Mouse (Mus musculus) myocyte (in vitro differentiated cells): Measurements from ENCODE around the gene Wdr64.

ENCODE experiments used
- CEBPB ChIP-seq: IDR thresholded peaks from 2 replicates; pipeline ENCODE4 v1.6.1; 2011; ENCODE audit warnings: mild to moderate bottlenecking, moderate library complexity; ENCODE audit not compliant: poor library complexity, insufficient read depth, severe bottlenecking
- E2F4 ChIP-seq: IDR thresholded peaks from one replicate; pipeline ENCODE4 v1.6.1; 2011; ENCODE audit warnings: mild to moderate bottlenecking, control low read depth, moderate library complexity; ENCODE audit not compliant: insufficient read depth
- MYOG ChIP-seq, 3 experiments: IDR thresholded peaks; one replicate each; pipeline ENCODE4 v1.6.1; 2011; ENCODE audit warnings: control low read depth in 2 of 3, low read depth in 2 of 3, mild to moderate bottlenecking in 2 of 3; ENCODE audit not compliant: insufficient read length in 2 of 3, control insufficient read depth in 1 of 3, insufficient read depth in 1 of 3
- POLR2A ChIP-seq: IDR thresholded peaks from one replicate; pipeline ENCODE4 v1.6.1; 2011; ENCODE audit warnings: low read depth, mild to moderate bottlenecking, control low read depth, moderate library complexity; ENCODE audit not compliant: insufficient read length
- TCF12 ChIP-seq: IDR thresholded peaks from one replicate; pipeline ENCODE4 v1.6.1; 2011; ENCODE audit warnings: mild to moderate bottlenecking, control low read depth; ENCODE audit not compliant: poor library complexity, insufficient read depth, severe bottlenecking
- USF1 ChIP-seq: IDR thresholded peaks from one replicate; pipeline ENCODE4 v1.6.1; 2011; ENCODE audit warnings: low read depth, mild to moderate bottlenecking, control low read depth, moderate library complexity

- TF ChIP-seq E2F4 (no peak), POLR2A (no peak), USF1 (no peak), TCF12 (no peak), CEBPB (no peak), MYOG (IDR thresholded peaks at IDR 0.05; ENCODE audit: control insufficient read depth in 1 of 3, insufficient read depth in 1 of 3, insufficient read length in 2 of 3, low read depth in 2 of 3) (no peak)
Observed at GRCm38 (mm10) chr1:175671626-175672025, 26.8 kb upstream of the Wdr64 start.
